Mouse (Mus musculus): ENCODE data around the gene Srcap. TPM values are rescaled to one million over a fixed set of nuclear protein-coding genes. Genes with fewer than 3 reads are reported as not detected.
A peak's percentile ranks its signal among the peaks of the same experiment; 100 is the strongest.

Gene Srcap
- polyA plus RNA-seq, 1 experiment = 24.1 TPM

- TF ChIP-seq CTCF (IDR thresholded peaks at IDR 0.05; ENCODE audit: control insufficient read depth, insufficient read depth, insufficient read length) (no peak), USF1 (IDR thresholded peaks at IDR 0.05; ENCODE audit: low read depth) (no peak), FOSL1 (IDR thresholded peaks at IDR 0.05; ENCODE audit: insufficient read depth, low read length, poor library complexity, severe bottlenecking) (no peak), MAX (IDR thresholded peaks at IDR 0.05) (no peak), MYOD1 (IDR thresholded peaks at IDR 0.05; ENCODE audit: control insufficient read depth, insufficient read length, low read depth) (no peak), MYOG (IDR thresholded peaks at IDR 0.05; ENCODE audit: control insufficient read depth, extremely low read depth, insufficient read length) (no peak), CEBPB (IDR thresholded peaks at IDR 0.05; ENCODE audit: low read depth) (no peak)
- peak overlapping the region; percentile 57 for H3K4me3 ChIP-seq (ENCODE audit: insufficient read depth, poor library complexity, severe bottlenecking)
- H3K79me2 ChIP-seq (ENCODE audit: control insufficient read depth, insufficient read depth) = peaks cover 45% of the 10 kb centered on the region
- H3ac ChIP-seq (ENCODE audit: control insufficient read depth, insufficient read length, low read depth) = peak overlapping the region; percentile 89
- H3K79me3 ChIP-seq (ENCODE audit: low read depth) = peaks cover 20% of the 10 kb centered on the region
- peaks cover 49% of the 10 kb centered on the region for H3K36me3 ChIP-seq (ENCODE audit: control insufficient read depth, insufficient read depth)
- H3K27me3 ChIP-seq (ENCODE audit: control insufficient read depth, insufficient read depth, insufficient read length) = no peaks in the 10 kb centered on the region
Observed at GRCm38 (mm10) chr7:127471646-127472010, 40.2 kb upstream of the Srcap start.

DNA sequence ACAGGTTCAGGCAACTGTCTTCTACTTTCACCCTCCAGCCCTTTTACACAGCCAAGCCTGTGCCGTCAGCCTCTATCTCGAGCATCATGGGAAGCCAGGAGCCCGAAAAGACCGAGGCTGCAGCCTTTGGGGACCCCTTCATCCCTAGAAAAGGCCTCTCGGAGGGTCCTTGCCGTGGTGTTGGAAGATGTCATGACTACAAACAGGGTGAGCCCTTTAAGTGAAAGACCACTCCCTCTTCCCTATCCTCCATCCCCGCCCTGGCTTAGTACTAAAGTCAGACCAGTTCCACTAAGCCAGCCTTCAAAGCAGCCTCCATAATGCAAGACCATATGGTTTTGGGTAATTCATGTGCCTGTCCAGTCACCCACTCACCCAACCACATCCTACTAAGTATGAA, 39.7 kb upstream of the Srcap start:
- Histone ChIP-seq H3K4me3 (ENCODE audit: insufficient read depth, poor library complexity, severe bottlenecking) (peak overlapping the region; percentile 57), H3K79me2 (ENCODE audit: control insufficient read depth, insufficient read depth) (peaks cover 45% of the 10 kb centered on the region), H3K27me3 (ENCODE audit: control insufficient read depth, insufficient read depth, insufficient read length) (no peaks in the 10 kb centered on the region), H3ac (ENCODE audit: control insufficient read depth, insufficient read length, low read depth) (peak overlapping the region; percentile 89), H3K36me3 (ENCODE audit: control insufficient read depth, insufficient read depth) (peaks cover 49% of the 10 kb centered on the region), H3K79me3 (ENCODE audit: low read depth) (peaks cover 19% of the 10 kb centered on the region)
- TF ChIP-seq MAX (IDR thresholded peaks at IDR 0.05) (no peak), CEBPB (IDR thresholded peaks at IDR 0.05; ENCODE audit: low read depth) (no peak), MYOG (IDR thresholded peaks at IDR 0.05; ENCODE audit: control insufficient read depth, extremely low read depth, insufficient read length) (no peak), CTCF (IDR thresholded peaks at IDR 0.05; ENCODE audit: control insufficient read depth, insufficient read depth, insufficient read length) (no peak), FOSL1 (IDR thresholded peaks at IDR 0.05; ENCODE audit: insufficient read depth, low read length, poor library complexity, severe bottlenecking) (no peak), MYOD1 (IDR thresholded peaks at IDR 0.05; ENCODE audit: control insufficient read depth, insufficient read length, low read depth) (no peak)

- no peaks in the 10 kb centered on the region for H3K27me3 ChIP-seq (ENCODE audit: control insufficient read depth, insufficient read depth, insufficient read length)
Observed at GRCm38 (mm10) chr7:127473705-127474104, 38.1 kb upstream of the Srcap start.

DNA sequence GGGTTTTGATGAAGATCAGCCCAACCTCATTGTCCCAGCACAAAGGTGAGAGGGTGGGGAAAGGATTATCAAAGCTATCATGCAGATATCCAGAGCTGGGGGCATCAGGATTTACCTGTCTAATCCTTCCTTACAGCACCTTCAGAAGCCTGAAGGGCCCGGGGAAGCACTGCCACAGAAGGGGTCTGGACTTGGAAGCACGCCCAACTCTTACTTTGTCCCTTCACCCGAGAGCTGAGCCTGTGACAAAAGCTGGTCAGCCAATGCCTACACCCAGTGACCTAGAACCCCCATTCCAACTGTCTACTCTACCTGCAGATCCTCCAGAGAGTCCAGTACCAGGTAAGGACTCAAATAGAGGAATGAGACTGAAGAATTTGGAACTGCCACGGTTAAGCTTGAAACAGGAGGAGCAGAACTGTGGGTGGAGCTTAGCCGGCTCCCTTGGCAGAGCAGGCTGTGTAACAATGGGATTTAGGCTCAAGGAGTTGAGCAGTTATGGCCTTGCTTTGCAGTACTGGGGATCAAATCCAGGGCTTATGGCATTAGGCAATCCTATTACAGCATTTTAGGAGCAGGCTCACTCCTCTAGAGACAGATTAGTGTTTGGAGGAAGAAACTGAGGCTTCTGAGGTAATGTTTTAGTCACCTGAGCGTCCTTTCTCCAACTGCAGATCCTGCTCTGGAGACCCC, 37.3 kb upstream of the Srcap start:
- Histone ChIP-seq H3K79me3 (ENCODE audit: low read depth) (peaks cover 14% of the 10 kb centered on the region), H3ac (ENCODE audit: control insufficient read depth, insufficient read length, low read depth) (no peak overlapping the region), H3K27me3 (ENCODE audit: control insufficient read depth, insufficient read depth, insufficient read length) (no peaks in the 10 kb centered on the region), H3K4me3 (ENCODE audit: insufficient read depth, poor library complexity, severe bottlenecking) (no peak overlapping the region), H3K79me2 (ENCODE audit: control insufficient read depth, insufficient read depth) (peaks cover 46% of the 10 kb centered on the region), H3K36me3 (ENCODE audit: control insufficient read depth, insufficient read depth) (peaks cover 38% of the 10 kb centered on the region)
- TF ChIP-seq MAX (IDR thresholded peaks at IDR 0.05) (no peak), CEBPB (IDR thresholded peaks at IDR 0.05; ENCODE audit: low read depth) (no peak), CTCF (IDR thresholded peaks at IDR 0.05; ENCODE audit: control insufficient read depth, insufficient read depth, insufficient read length) (no peak), MYOG (IDR thresholded peaks at IDR 0.05; ENCODE audit: control insufficient read depth, extremely low read depth, insufficient read length) (no peak), USF1 (IDR thresholded peaks at IDR 0.05; ENCODE audit: low read depth) (no peak), MYOD1 (IDR thresholded peaks at IDR 0.05; ENCODE audit: control insufficient read depth, insufficient read length, low read depth) (no peak), FOSL1 (IDR thresholded peaks at IDR 0.05; ENCODE audit: insufficient read depth, low read length, poor library complexity, severe bottlenecking) (no peak)

More at GRCm38 (mm10) chr7:127473705-127474104, 38.1 kb upstream of the Srcap start:
- Histone ChIP-seq H3ac (ENCODE audit: control insufficient read depth, insufficient read length, low read depth) (no peak overlapping the region), H3K4me3 (ENCODE audit: insufficient read depth, poor library complexity, severe bottlenecking) (no peak overlapping the region), H3K36me3 (ENCODE audit: control insufficient read depth, insufficient read depth) (peaks cover 38% of the 10 kb centered on the region), H3K79me3 (ENCODE audit: low read depth) (peaks cover 14% of the 10 kb centered on the region), H3K79me2 (ENCODE audit: control insufficient read depth, insufficient read depth) (peaks cover 45% of the 10 kb centered on the region)
- TF ChIP-seq CEBPB (IDR thresholded peaks at IDR 0.05; ENCODE audit: low read depth) = no peak
- no peak for TF ChIP-seq CTCF (IDR thresholded peaks at IDR 0.05; ENCODE audit: control insufficient read depth, insufficient read depth, insufficient read length)
- TF ChIP-seq USF1 (IDR thresholded peaks at IDR 0.05; ENCODE audit: low read depth) = no peak
- TF ChIP-seq MYOD1 (IDR thresholded peaks at IDR 0.05; ENCODE audit: control insufficient read depth, insufficient read length, low read depth) = no peak
- TF ChIP-seq MYOG (IDR thresholded peaks at IDR 0.05; ENCODE audit: control insufficient read depth, extremely low read depth, insufficient read length) = no peak
- TF ChIP-seq MAX (IDR thresholded peaks at IDR 0.05) = no peak
- no peak for TF ChIP-seq FOSL1 (IDR thresholded peaks at IDR 0.05; ENCODE audit: insufficient read depth, low read length, poor library complexity, severe bottlenecking)

DNA sequence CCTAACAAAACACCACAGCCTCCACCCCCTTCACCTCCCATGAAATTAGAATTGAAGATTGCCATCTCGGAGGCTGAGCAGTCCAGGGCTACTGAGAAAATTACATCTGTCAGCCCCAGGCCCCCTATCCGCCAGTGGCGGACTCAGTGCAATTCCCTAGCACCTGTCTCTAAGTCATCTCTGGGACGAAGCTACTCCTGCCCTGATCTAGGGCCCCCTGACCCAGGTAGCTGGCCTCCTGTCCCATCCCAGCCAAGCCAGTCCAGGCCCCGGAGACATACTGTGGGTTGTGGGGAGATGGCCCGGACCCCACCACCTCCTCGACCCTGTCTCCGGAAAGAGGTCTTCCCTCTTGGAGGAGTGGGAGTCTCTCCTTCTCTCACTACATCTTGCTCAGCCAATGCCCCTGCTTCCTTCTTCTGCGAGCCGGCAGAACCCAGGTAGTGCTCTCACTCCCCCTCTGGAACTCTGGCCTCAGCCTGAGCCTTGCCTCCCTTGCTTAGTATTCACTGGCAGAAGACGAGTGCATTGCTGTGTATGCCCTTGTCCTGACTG, 36.5 kb upstream of the Srcap start:
- Histone ChIP-seq H3K79me2 (ENCODE audit: control insufficient read depth, insufficient read depth) (peaks cover 48% of the 10 kb centered on the region), H3K36me3 (ENCODE audit: control insufficient read depth, insufficient read depth) (peaks cover 38% of the 10 kb centered on the region), H3ac (ENCODE audit: control insufficient read depth, insufficient read length, low read depth) (no peak overlapping the region), H3K79me3 (ENCODE audit: low read depth) (peaks cover 20% of the 10 kb centered on the region), H3K27me3 (ENCODE audit: control insufficient read depth, insufficient read depth, insufficient read length) (no peaks in the 10 kb centered on the region), H3K4me3 (ENCODE audit: insufficient read depth, poor library complexity, severe bottlenecking) (no peak overlapping the region)
- TF ChIP-seq MYOD1 (IDR thresholded peaks at IDR 0.05; ENCODE audit: control insufficient read depth, insufficient read length, low read depth) (no peak), CEBPB (IDR thresholded peaks at IDR 0.05; ENCODE audit: low read depth) (no peak), CTCF (IDR thresholded peaks at IDR 0.05; ENCODE audit: control insufficient read depth, insufficient read depth, insufficient read length) (no peak), USF1 (IDR thresholded peaks at IDR 0.05; ENCODE audit: low read depth) (no peak), MYOG (IDR thresholded peaks at IDR 0.05; ENCODE audit: control insufficient read depth, extremely low read depth, insufficient read length) (no peak), MAX (IDR thresholded peaks at IDR 0.05) (no peak), FOSL1 (IDR thresholded peaks at IDR 0.05; ENCODE audit: insufficient read depth, low read length, poor library complexity, severe bottlenecking) (no peak)

All from C2C12 (cell line).